Mouse (Mus musculus): Measurements from ENCODE around the gene Serpinb3c. TPM values are rescaled to one million over a fixed set of nuclear protein-coding genes. Genes with fewer than 3 reads are reported as not detected.

The Serpinb3c gene
- polyA plus RNA-seq (2012; rRNA removed), result not detected in 2 replicates

DNA sequence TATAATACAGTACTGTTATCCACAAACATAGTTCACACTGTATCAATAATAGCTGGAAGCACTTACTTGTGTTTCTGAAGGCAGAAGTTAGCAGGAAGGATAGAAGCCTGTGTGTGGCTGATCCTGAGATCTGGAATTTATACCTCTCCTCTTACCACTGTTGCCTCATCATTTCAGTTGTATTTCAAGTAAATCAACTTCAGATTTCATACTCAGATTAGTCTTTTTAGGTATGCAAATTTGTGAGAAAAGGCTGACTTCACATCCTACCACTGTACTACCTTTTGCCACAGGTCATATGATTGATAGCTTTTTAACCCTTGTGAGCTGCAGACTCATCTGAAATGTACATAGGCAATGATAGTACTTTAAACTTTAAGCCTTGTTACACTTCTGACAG is at the start of gene Serpinb3c, which contains the start of gene Serpinb3b:
Gene Serpinb3c, minus strand, starts transcription at position 111 of the 400 bp plus-strand sequence.
Gene Serpinb3b, minus strand, starts transcription at position 101 of the 400 bp plus-strand sequence.

Other genes starting within 250 kb of the Serpinb3c start
- not detected in 2 replicates for gene Serpinb3a, start 226.1 kb downstream of the Serpinb3c start, polyA plus RNA-seq (2012; rRNA removed)
- gene Serpinb3d, start 194.9 kb downstream of the Serpinb3c start, polyA plus RNA-seq (2012; rRNA removed), result not detected in 2 replicates
- not detected in 2 replicates for gene Serpinb3b, start within 50 bp of the Serpinb3c start, polyA plus RNA-seq (2012; rRNA removed)
- gene Serpinb11, start 82.8 kb upstream of the Serpinb3c start, polyA plus RNA-seq (2012; rRNA removed), result not detected in 2 replicates
- not detected in 2 replicates for gene Serpinb7, start 121.3 kb upstream of the Serpinb3c start, polyA plus RNA-seq (2012; rRNA removed)
- 2.0 and 2.5 TPM in 2 replicates for gene Serpinb2, start 233.1 kb upstream of the Serpinb3c start, polyA plus RNA-seq (2012; rRNA removed)

All from liver, embryonic 14 days (tissue).